Mouse (Mus musculus): ENCODE measurements around the gene Gm17334. TPM values are rescaled to one million over a fixed set of nuclear protein-coding genes. Genes with fewer than 3 reads are reported as not detected.

The Gm17334 gene
- polyA plus RNA-seq, 1 experiment from 2014 or later = not detected

- no peaks in the 10 kb centered on the region for H3K36me3 ChIP-seq (ENCODE audit: control insufficient read depth, insufficient read depth, low read length)
- H3K27me3 ChIP-seq (ENCODE audit: control insufficient read depth, insufficient read depth, low read depth, low read length) = no peaks in the 10 kb centered on the region
- H3K4me2 ChIP-seq (ENCODE audit: low read length) = no peak overlapping the region
- 64% methylated on average over 3 of the region's 3 CpGs for WGBS
- H3K9me3 ChIP-seq (replicated peaks; ENCODE audit: control insufficient read depth, low read length, poor library complexity, severe bottlenecking) = no peaks in the 10 kb centered on the region
- no peak overlapping the region for H3K4me3 ChIP-seq (ENCODE audit: low read depth, low read length)
- H3K4me1 ChIP-seq (ENCODE audit: control insufficient read depth, insufficient read depth, low read length) = peaks cover 4% of the 10 kb centered on the region; the same call in 1 of the 2 replicates
- H3K27ac ChIP-seq (ENCODE audit: low read length) = no peak overlapping the region
- ATAC-seq = no peak
- H3K9ac ChIP-seq (ENCODE audit: low read depth, low read length) = no peak overlapping the region
These were observed 20.0 kb upstream of the Gm17334 start for GRCm38 (mm10) chr11:53792986-53793385.

GRCm38 (mm10) chr11:53789277-53789676, 16.3 kb upstream of the Gm17334 start:
- no peak for ATAC-seq
- H3K4me2 ChIP-seq (ENCODE audit: low read length) = no peak overlapping the region
- H3K9me3 ChIP-seq (replicated peaks; ENCODE audit: control insufficient read depth, low read length, poor library complexity, severe bottlenecking) = no peaks in the 10 kb centered on the region
- H3K9ac ChIP-seq (ENCODE audit: low read depth, low read length) = no peak overlapping the region
- H3K36me3 ChIP-seq (ENCODE audit: control insufficient read depth, insufficient read depth, low read length) = no peaks in the 10 kb centered on the region
- no peaks in the 10 kb centered on the region for H3K4me1 ChIP-seq (ENCODE audit: control insufficient read depth, insufficient read depth, low read length)
- 73% methylated on average over 3 of the region's 3 CpGs for WGBS
- no peaks in the 10 kb centered on the region for H3K27me3 ChIP-seq (ENCODE audit: control insufficient read depth, insufficient read depth, low read depth, low read length)
- no peak overlapping the region for H3K27ac ChIP-seq (ENCODE audit: low read length)
- H3K4me3 ChIP-seq (ENCODE audit: low read depth, low read length) = no peak overlapping the region

- no peaks in the 10 kb centered on the region for H3K27me3 ChIP-seq (ENCODE audit: control insufficient read depth, insufficient read depth, low read depth, low read length)
- no peak for ATAC-seq
- H3K36me3 ChIP-seq (ENCODE audit: control insufficient read depth, insufficient read depth, low read length) = no peaks in the 10 kb centered on the region
- no peaks in the 10 kb centered on the region for H3K4me1 ChIP-seq (ENCODE audit: control insufficient read depth, insufficient read depth, low read length)
- WGBS = 72% methylated on average over 8 of the region's 8 CpGs
- H3K4me2 ChIP-seq (ENCODE audit: low read length) = no peak overlapping the region
- H3K27ac ChIP-seq (ENCODE audit: low read length) = no peak overlapping the region
- no peak overlapping the region for H3K4me3 ChIP-seq (ENCODE audit: low read depth, low read length)
- H3K9me3 ChIP-seq (replicated peaks; ENCODE audit: control insufficient read depth, low read length, poor library complexity, severe bottlenecking) = no peaks in the 10 kb centered on the region
- no peak overlapping the region for H3K9ac ChIP-seq (ENCODE audit: low read depth, low read length)
These were observed 15.2 kb upstream of the Gm17334 start for GRCm38 (mm10) chr11:53788196-53788595.

GRCm38 (mm10) chr11:53786058-53787031, 13.4 kb upstream of the Gm17334 start:
- no peak for ATAC-seq

GRCm38 (mm10) chr11:53785311-53785936, 12.4 kb upstream of the Gm17334 start:
- Histone ChIP-seq H3K36me3 (ENCODE audit: control insufficient read depth, insufficient read depth, low read length) (no peaks in the 10 kb centered on the region), H3K27ac (ENCODE audit: low read length) (no peak overlapping the region), H3K4me3 (ENCODE audit: low read depth, low read length) (no peak overlapping the region), H3K27me3 (ENCODE audit: control insufficient read depth, insufficient read depth, low read depth, low read length) (no peaks in the 10 kb centered on the region), H3K4me1 (ENCODE audit: control insufficient read depth, insufficient read depth, low read length) (no peaks in the 10 kb centered on the region), H3K4me2 (ENCODE audit: low read length) (no peak overlapping the region), H3K9ac (ENCODE audit: low read depth, low read length) (no peak overlapping the region), H3K9me3 (replicated peaks; ENCODE audit: control insufficient read depth, low read length, poor library complexity, severe bottlenecking) (no peaks in the 10 kb centered on the region)
- no peak for ATAC-seq
- 93% methylated on average over 3 of the region's 3 CpGs for WGBS

More at GRCm38 (mm10) chr11:53786058-53787031, 13.4 kb upstream of the Gm17334 start:
- H3K9me3 ChIP-seq (replicated peaks; ENCODE audit: control insufficient read depth, low read length, poor library complexity, severe bottlenecking) = no peaks in the 10 kb centered on the region
- 86% methylated on average over 13 of the region's 13 CpGs for WGBS
- no peaks in the 10 kb centered on the region for H3K27me3 ChIP-seq (ENCODE audit: control insufficient read depth, insufficient read depth, low read depth, low read length)
- H3K4me3 ChIP-seq (ENCODE audit: low read depth, low read length) = no peak overlapping the region
- H3K36me3 ChIP-seq (ENCODE audit: control insufficient read depth, insufficient read depth, low read length) = no peaks in the 10 kb centered on the region
- H3K27ac ChIP-seq (ENCODE audit: low read length) = no peak overlapping the region
- H3K4me1 ChIP-seq (ENCODE audit: control insufficient read depth, insufficient read depth, low read length) = no peaks in the 10 kb centered on the region
- no peak overlapping the region for H3K4me2 ChIP-seq (ENCODE audit: low read length)
- H3K9ac ChIP-seq (ENCODE audit: low read depth, low read length) = no peak overlapping the region

- WGBS = 90% methylated on average over 9 of the region's 9 CpGs
- ATAC-seq = no peak
These were observed 10.3 kb upstream of the Gm17334 start for GRCm38 (mm10) chr11:53783288-53783687.

GRCm38 (mm10) chr11:53781964-53782363, 9.0 kb upstream of the Gm17334 start:
- ATAC-seq = no peak
- Histone ChIP-seq H3K4me2 (ENCODE audit: low read length) (no peak overlapping the region), H3K9ac (ENCODE audit: low read depth, low read length) (no peak overlapping the region), H3K9me3 (replicated peaks; ENCODE audit: control insufficient read depth, low read length, poor library complexity, severe bottlenecking) (no peaks in the 10 kb centered on the region), H3K4me3 (ENCODE audit: low read depth, low read length) (no peak overlapping the region), H3K27me3 (ENCODE audit: control insufficient read depth, insufficient read depth, low read depth, low read length) (no peaks in the 10 kb centered on the region), H3K4me1 (ENCODE audit: control insufficient read depth, insufficient read depth, low read length) (no peaks in the 10 kb centered on the region), H3K36me3 (ENCODE audit: control insufficient read depth, insufficient read depth, low read length) (no peaks in the 10 kb centered on the region), H3K27ac (ENCODE audit: low read length) (no peak overlapping the region)
- WGBS = 93% methylated on average over 7 of the region's 7 CpGs

More at GRCm38 (mm10) chr11:53783288-53783687, 10.3 kb upstream of the Gm17334 start:
- H3K27ac ChIP-seq (ENCODE audit: low read length) = no peak overlapping the region
- H3K36me3 ChIP-seq (ENCODE audit: control insufficient read depth, insufficient read depth, low read length) = no peaks in the 10 kb centered on the region
- no peak overlapping the region for H3K9ac ChIP-seq (ENCODE audit: low read depth, low read length)
- H3K4me3 ChIP-seq (ENCODE audit: low read depth, low read length) = no peak overlapping the region
- no peak overlapping the region for H3K4me2 ChIP-seq (ENCODE audit: low read length)
- no peaks in the 10 kb centered on the region for H3K4me1 ChIP-seq (ENCODE audit: control insufficient read depth, insufficient read depth, low read length)
- H3K9me3 ChIP-seq (replicated peaks; ENCODE audit: control insufficient read depth, low read length, poor library complexity, severe bottlenecking) = no peaks in the 10 kb centered on the region
- H3K27me3 ChIP-seq (ENCODE audit: control insufficient read depth, insufficient read depth, low read depth, low read length) = no peaks in the 10 kb centered on the region

GRCm38 (mm10) chr11:53781201-53781775, 8.3 kb upstream of the Gm17334 start:
- no peaks in the 10 kb centered on the region for H3K36me3 ChIP-seq (ENCODE audit: control insufficient read depth, insufficient read depth, low read length)
- H3K9me3 ChIP-seq (replicated peaks; ENCODE audit: control insufficient read depth, low read length, poor library complexity, severe bottlenecking) = no peaks in the 10 kb centered on the region
- H3K27me3 ChIP-seq (ENCODE audit: control insufficient read depth, insufficient read depth, low read depth, low read length) = no peaks in the 10 kb centered on the region
- no peak overlapping the region for H3K9ac ChIP-seq (ENCODE audit: low read depth, low read length)
- H3K4me2 ChIP-seq (ENCODE audit: low read length) = no peak overlapping the region
- H3K27ac ChIP-seq (ENCODE audit: low read length) = no peak overlapping the region
- ATAC-seq = no peak
- 89% methylated on average over 4 of the region's 4 CpGs for WGBS
- no peaks in the 10 kb centered on the region for H3K4me1 ChIP-seq (ENCODE audit: control insufficient read depth, insufficient read depth, low read length)
- H3K4me3 ChIP-seq (ENCODE audit: low read depth, low read length) = no peak overlapping the region

- 61% methylated on average over 3 of the region's 3 CpGs for WGBS
- ATAC-seq = no peak
- Histone ChIP-seq H3K27ac (ENCODE audit: low read length) (no peak overlapping the region), H3K36me3 (ENCODE audit: control insufficient read depth, insufficient read depth, low read length) (no peaks in the 10 kb centered on the region), H3K9ac (ENCODE audit: low read depth, low read length) (no peak overlapping the region), H3K27me3 (ENCODE audit: control insufficient read depth, insufficient read depth, low read depth, low read length) (no peaks in the 10 kb centered on the region), H3K4me1 (ENCODE audit: control insufficient read depth, insufficient read depth, low read length) (no peaks in the 10 kb centered on the region), H3K9me3 (replicated peaks; ENCODE audit: control insufficient read depth, low read length, poor library complexity, severe bottlenecking) (no peaks in the 10 kb centered on the region), H3K4me2 (ENCODE audit: low read length) (no peak overlapping the region), H3K4me3 (ENCODE audit: low read depth, low read length) (no peak overlapping the region)
These were observed 7.3 kb upstream of the Gm17334 start for GRCm38 (mm10) chr11:53780262-53780661.
